Mouse (Mus musculus) thymus, adult 18-20 months (tissue): ENCODE data around the gene Oxsr1.

Experiments used
- DNase-seq, 2 experiments: peaks; one replicate each; pipeline ENCODE4 v3.0.0; 2022; ENCODE audit warnings: mixed read lengths in 2 of 2

The Oxsr1 gene

GRCm38 (mm10) chr9:119214601-119215000, 107.6 kb downstream of the Oxsr1 start:
- DNase-seq = no peak

- DNase-seq = no peak
Measured at GRCm38 (mm10) chr9:119212996-119213395, 109.2 kb downstream of the Oxsr1 start.

- DNase-seq = no peak
Measured at GRCm38 (mm10) chr9:119208998-119209397, 113.2 kb downstream of the Oxsr1 start, which contains the start of gene Slc22a13. Gene Slc22a13 (minus strand): TSS chr9:119209098.

GRCm38 (mm10) chr9:119207113-119207512, 115.1 kb downstream of the Oxsr1 start:
- no peak for DNase-seq

- no peak for DNase-seq
Measured at GRCm38 (mm10) chr9:119206666-119207065, 115.6 kb downstream of the Oxsr1 start.

- DNase-seq = no peak
Measured at GRCm38 (mm10) chr9:119205756-119206155, 116.5 kb downstream of the Oxsr1 start.

GRCm38 (mm10) chr9:119203617-119204016, 118.6 kb downstream of the Oxsr1 start:
- DNase-seq = no peak

GRCm38 (mm10) chr9:119201653-119202052, 120.6 kb downstream of the Oxsr1 start:
- DNase-seq = no peak

- no peak for DNase-seq
Measured at GRCm38 (mm10) chr9:119199151-119199861, 122.9 kb downstream of the Oxsr1 start.

- no peak for DNase-seq
Measured at GRCm38 (mm10) chr9:119192202-119192990, 129.8 kb downstream of the Oxsr1 start.
